Mouse (Mus musculus) lung, embryonic 16.5 days (tissue): Measurements from ENCODE around the gene Scoc. TPM values are rescaled to one million over a fixed set of nuclear protein-coding genes. Genes with fewer than 3 reads are reported as not detected.

Source experiments
- ATAC-seq: fragments of 200-750 bp; cut with Nextera tagmentation; 2 replicates; pipeline ENCODE4 v1.8.0; 2017; ENCODE audit warnings: low read depth, mild to moderate bottlenecking, moderate library complexity
- H3K27ac ChIP-seq: fragments of 300-500 bp; sonication (generic); 2 replicates; pipeline ENCODE4 v1.5.1; 2014; ENCODE audit warnings: mild to moderate bottlenecking, control low read depth, low read length
- H3K27me3 ChIP-seq: fragments of 300-500 bp; sonication (generic); 2 replicates; pipeline ENCODE4 v1.6.1; 2014; ENCODE audit warnings: low read depth, low read length, mixed read lengths; ENCODE audit not compliant: control insufficient read depth, insufficient read depth
- H3K36me3 ChIP-seq: fragments of 300-500 bp; sonication (generic); 2 replicates; pipeline ENCODE4 v1.6.1; 2014; ENCODE audit warnings: low read length; ENCODE audit not compliant: control insufficient read depth, insufficient read depth
- H3K4me1 ChIP-seq: fragments of 300-500 bp; sonication (generic); replicated peaks from 2 replicates; pipeline ENCODE4 v1.6.1; 2014; ENCODE audit warnings: low read length, mixed read lengths; ENCODE audit not compliant: control insufficient read depth, insufficient read depth
- H3K4me2 ChIP-seq: fragments of 300-500 bp; sonication (generic); 2 replicates; pipeline ENCODE4 v1.6.1; 2014; ENCODE audit warnings: low read depth, low read length, control low read depth
- H3K4me3 ChIP-seq: fragments of 300-500 bp; sonication (generic); 2 replicates; pipeline ENCODE4 v1.5.1; 2014; ENCODE audit warnings: mild to moderate bottlenecking, low read length, control low read depth
- H3K9ac ChIP-seq: fragments of 300-500 bp; sonication (generic); 2 replicates; pipeline ENCODE4 v1.6.1; 2014; ENCODE audit warnings: low read length, control low read depth
- H3K9me3 ChIP-seq: fragments of 300-500 bp; sonication (generic); 2 replicates; pipeline ENCODE4 v1.6.1; 2016; ENCODE audit warnings: low read length; ENCODE audit not compliant: control insufficient read depth
- WGBS: fragments of 180-500 bp; shearing (Covaris S2); extraction: QIAGEN DNeasy Blood & Tissue Kit; methylation state at CpG from one replicate; pipeline ENCODE4 v1.1.7; 2014; 5-methylcytosine and 5-hydroxymethylcytosine counted together
- polyA plus RNA-seq: library from polyadenylated mRNA; unstranded; fragments of >200 nt; fragmentation: Nextera tagmentation; extraction: Ambion mirVana; gene quantifications from 2 replicates; pipeline ENCODE4 v1.2.1, GENCODE M21; 2015

Scoc gene
- polyA plus RNA-seq = 114 TPM in 2 replicates

DNA sequence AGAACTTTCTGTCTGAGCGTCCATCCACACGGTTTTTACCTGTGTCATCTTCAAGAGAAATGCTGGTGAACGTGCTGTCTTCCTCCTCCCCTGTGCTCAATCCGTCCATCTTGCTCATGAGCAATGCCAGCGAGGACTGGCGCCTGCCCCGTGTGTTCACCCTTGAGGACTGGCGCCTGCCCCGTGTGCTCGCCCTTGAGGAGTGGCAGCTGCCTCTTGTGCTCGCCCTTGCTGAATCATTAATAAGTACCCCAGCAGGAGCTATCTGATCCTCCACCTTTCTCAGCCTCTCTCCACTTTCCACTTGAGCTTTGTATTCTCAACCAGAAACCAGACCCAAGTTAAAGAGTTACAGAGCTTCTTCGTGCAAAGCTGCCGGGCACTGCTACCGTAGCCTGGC lies at the start of gene Scoc:
Scoc (minus strand) TSS at position 170 of the 400 bp plus-strand sequence.
- Histone ChIP-seq H3K4me3 (0 out of 2 replicates have a peak within 1 kb of the TSS, but pooled peaks have one; percentile 16), H3K27me3 (no peaks in the 10 kb centered on the region), H3K9ac (peak within 1 kb of the TSS; percentile 19; the same call in 1 of the 2 replicates), H3K4me1 (no peaks in the 10 kb centered on the region), H3K36me3 (no peaks in the 10 kb centered on the region), H3K27ac (peak within 1 kb of the TSS; percentile 76), H3K9me3 (no peaks in the 10 kb centered on the region; the same call in 1 of the 2 replicates), H3K4me2 (peak within 1 kb of the TSS; percentile 42)
- peak; percentile 92 for ATAC-seq
- 53% methylated on average over 14 of the region's 14 CpGs for WGBS

DNA sequence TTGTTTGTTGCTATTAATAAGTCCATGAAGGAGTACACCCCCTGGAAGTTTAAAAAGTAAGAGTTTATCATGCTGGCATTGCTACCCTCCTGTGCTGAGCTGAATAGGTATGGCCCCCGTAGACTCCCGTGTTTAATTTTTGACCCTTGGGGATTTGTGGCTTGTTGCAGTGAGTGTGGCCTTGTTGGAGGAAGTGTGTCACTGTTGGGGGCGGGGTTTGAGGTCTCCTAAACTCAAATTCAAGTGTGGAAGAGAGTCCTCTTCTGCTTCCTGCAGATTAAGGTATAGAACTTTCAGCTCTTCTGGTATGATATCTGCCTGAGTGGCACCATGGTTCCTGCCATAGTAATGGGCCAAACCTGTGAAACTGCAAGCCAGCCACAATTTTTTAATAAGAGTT lies 1.4 kb upstream of the Scoc start:
- Histone ChIP-seq H3K9me3 (no peaks in the 10 kb centered on the region; the same call in 1 of the 2 replicates), H3K9ac (no peak overlapping the region), H3K4me1 (no peaks in the 10 kb centered on the region), H3K27me3 (no peaks in the 10 kb centered on the region), H3K36me3 (no peaks in the 10 kb centered on the region), H3K4me3 (no peak overlapping the region), H3K4me2 (no peak overlapping the region), H3K27ac (no peak overlapping the region)
- WGBS = 71% methylated on average over 3 of the region's 3 CpGs
- ATAC-seq = no peak

DNA sequence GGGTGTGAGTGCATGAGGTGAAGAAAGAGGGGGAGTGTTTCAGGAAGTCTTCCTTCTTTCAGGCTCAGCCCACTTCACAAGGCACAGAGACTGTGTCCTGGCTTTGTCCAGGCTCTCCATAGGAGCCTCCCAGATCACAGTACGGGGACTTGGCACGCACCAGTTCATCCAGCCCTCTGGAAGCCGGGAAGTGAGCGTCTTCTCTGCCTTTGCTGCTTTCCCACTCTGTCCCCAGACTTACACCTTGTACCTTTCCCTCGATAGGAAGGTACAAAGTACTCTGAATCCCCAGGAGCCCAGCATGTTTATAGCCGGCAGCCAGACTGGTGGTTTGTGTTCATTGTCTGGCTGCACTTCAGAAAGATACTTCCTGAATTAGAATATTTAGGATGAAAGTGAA lies 1.1 kb downstream of the Scoc start:
- 52% methylated on average over 6 of the region's 6 CpGs for WGBS
- Histone ChIP-seq H3K4me3 (0 out of 2 replicates have a peak overlapping the region, but pooled peaks have one; percentile 16), H3K9ac (peak overlapping the region; percentile 19; the same call in 1 of the 2 replicates), H3K36me3 (no peaks in the 10 kb centered on the region), H3K27me3 (no peaks in the 10 kb centered on the region), H3K27ac (no peak overlapping the region), H3K4me2 (peak overlapping the region; percentile 31), H3K4me1 (no peaks in the 10 kb centered on the region), H3K9me3 (no peaks in the 10 kb centered on the region; the same call in 1 of the 2 replicates)
- 0 out of 2 replicates have a peak, but pooled peaks have one; percentile 23 for ATAC-seq

DNA sequence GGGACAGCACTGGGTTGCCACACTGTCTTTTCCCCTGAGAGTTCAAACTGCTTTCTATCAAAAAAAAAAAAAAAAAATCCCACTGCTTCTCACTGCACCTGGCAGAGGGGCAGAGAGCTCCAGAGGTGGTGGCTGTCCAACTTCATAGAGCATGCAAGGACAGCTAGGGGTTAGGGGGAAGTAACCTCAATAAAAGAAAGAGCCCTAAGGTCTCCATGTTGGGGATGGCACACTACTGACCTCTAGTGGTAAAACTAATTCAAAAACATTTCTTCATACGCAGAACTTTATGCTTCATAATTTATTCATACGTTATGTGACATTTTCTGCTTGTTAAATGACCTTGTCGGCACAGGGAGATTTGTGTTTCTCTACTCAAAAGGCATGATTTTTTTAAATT lies 7.1 kb downstream of the Scoc start:
- no peak for ATAC-seq
- Histone ChIP-seq H3K9me3 (no peaks in the 10 kb centered on the region), H3K36me3 (no peaks in the 10 kb centered on the region), H3K27me3 (no peaks in the 10 kb centered on the region), H3K9ac (no peak overlapping the region), H3K4me1 (no peaks in the 10 kb centered on the region), H3K4me2 (no peak overlapping the region), H3K27ac (no peak overlapping the region), H3K4me3 (no peak overlapping the region)
- WGBS = 12% methylated on average over 3 of the region's 3 CpGs

DNA sequence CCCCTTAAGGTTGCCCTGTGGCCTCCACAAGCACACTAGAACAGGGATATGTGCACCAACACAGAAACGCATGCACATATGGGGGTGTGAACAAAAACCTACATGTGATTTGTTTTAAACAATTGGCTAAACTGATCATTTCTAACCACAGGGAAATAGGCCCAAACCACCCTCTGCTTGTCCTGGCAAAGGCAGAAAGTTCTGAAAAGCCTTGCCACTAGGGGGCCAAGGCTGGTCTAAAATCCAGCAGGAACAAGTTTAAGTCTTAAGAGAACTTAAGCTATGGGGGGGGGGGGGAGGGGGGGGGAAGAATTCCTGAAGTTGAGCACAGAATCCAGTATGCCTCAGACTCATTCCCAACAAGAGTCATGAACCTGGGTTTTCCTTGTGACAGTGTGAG lies 8.2 kb downstream of the Scoc start:
- Histone ChIP-seq H3K9ac (no peak overlapping the region), H3K9me3 (no peaks in the 10 kb centered on the region), H3K36me3 (no peaks in the 10 kb centered on the region), H3K4me1 (no peaks in the 10 kb centered on the region), H3K4me2 (no peak overlapping the region), H3K27ac (no peak overlapping the region), H3K4me3 (no peak overlapping the region), H3K27me3 (no peaks in the 10 kb centered on the region)
- no peak for ATAC-seq
- WGBS = 74% methylated on average over 1 of the region's 1 CpGs

DNA sequence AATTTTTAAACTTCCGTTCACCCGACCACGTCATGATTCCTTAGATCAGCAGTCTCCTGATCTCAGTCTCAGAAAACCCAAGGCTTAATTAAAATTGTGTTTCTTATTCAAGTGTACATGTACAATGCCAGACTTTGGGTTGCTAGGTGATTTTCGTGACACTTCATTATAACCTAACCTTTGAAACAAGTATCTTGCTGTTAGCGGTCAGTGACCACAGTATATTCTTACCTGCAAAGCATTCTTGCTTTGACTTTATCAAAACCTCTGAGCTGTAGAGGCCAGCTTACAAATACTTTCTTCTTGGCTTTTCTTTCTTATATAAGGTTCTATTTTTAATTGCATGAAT lies 15.2 kb downstream of the Scoc start:
- no peaks in the 10 kb centered on the region for H3K36me3 ChIP-seq
- no peak for ATAC-seq
- H3K4me3 ChIP-seq = peak overlapping the region; percentile 94
- no peaks in the 10 kb centered on the region for H3K9me3 ChIP-seq
- no peak overlapping the region for H3K27ac ChIP-seq
- WGBS = 22% methylated on average over 5 of the region's 5 CpGs
- peak overlapping the region; percentile 88 for H3K4me2 ChIP-seq
- H3K9ac ChIP-seq = peak overlapping the region; percentile 65
- no peaks in the 10 kb centered on the region for H3K27me3 ChIP-seq
- peaks cover 10% of the 10 kb centered on the region for H3K4me1 ChIP-seq

DNA sequence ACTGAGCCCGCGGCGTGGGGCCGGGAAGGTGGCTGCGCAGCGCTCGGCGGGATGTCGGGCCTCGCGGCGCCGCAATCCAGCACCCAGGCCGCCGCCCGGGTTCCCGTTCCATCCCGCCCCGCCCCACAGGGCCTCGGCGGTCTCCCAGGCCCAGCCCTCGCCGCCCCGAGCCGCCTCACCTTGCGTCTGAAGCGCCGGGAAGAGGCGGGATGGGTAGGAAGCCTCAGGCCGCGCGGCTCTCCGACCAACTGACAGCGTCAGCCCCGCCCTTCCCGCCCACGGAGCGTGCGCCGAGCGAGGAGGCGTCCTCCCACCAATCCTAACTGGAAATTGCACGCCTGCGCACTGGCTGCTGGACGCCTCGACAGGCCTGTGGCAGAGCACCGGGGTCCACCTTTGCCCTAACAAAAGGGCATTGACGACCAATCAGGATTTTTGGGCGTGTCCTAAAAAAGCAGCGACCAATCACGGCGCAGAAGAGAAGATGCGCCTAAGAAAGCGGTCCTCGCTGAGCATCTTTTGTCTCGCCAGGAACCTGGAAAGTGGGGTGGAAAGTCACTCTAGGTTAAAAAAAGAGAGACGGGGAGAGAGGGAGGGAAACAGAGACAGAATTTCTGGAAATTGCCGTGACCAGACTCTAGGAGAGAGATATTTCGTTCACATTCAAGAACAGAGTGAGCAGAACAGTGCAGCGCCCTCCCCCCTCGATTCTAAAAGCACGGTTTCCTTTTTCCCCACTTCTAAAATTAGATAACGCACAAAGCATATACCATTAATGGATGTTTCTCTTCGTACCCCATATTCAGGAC lies 15.7 kb downstream of the Scoc start:
- Histone ChIP-seq H3K4me3 (peak overlapping the region; percentile 94), H3K27ac (peak overlapping the region; percentile 91), H3K36me3 (peaks cover 3% of the 10 kb centered on the region; the same call in 1 of the 2 replicates), H3K27me3 (no peaks in the 10 kb centered on the region), H3K9ac (peak overlapping the region; percentile 95), H3K4me1 (peaks cover 10% of the 10 kb centered on the region), H3K9me3 (no peaks in the 10 kb centered on the region), H3K4me2 (peak overlapping the region; percentile 88)
- WGBS = under 1% methylated on average over 57 of the region's 64 CpGs
- peak; percentile 100 for ATAC-seq

DNA sequence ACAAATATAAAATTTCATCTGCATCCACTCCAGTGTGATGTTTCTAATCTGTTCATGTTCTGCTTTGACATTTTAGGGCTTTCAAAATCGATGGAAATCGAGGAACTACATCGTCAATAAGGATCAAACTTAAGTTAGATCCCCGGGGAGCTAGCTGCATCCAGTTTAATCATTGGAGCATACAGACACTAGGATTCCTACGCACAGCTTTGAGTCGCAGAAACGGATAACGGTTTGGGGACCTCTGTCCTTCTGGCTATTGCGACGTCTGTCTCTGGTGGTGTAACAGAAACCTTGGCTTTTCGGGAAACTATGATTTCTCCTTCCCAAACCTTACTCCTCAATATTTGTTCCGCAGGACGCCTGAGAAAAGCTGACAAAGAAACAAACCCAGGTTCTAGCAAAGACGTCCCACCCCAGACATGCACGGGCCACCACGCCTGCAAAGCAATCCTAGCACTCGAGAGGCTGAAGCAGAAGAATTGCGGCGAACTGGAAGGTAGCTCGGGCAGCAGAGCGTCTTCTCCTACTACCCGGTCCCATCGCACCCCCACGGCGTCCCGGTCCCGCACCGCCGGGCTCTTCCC lies 16.4 kb downstream of the Scoc start:
- H3K27ac ChIP-seq = peak overlapping the region; percentile 91
- 1% methylated on average over 29 of the region's 29 CpGs for WGBS

DNA sequence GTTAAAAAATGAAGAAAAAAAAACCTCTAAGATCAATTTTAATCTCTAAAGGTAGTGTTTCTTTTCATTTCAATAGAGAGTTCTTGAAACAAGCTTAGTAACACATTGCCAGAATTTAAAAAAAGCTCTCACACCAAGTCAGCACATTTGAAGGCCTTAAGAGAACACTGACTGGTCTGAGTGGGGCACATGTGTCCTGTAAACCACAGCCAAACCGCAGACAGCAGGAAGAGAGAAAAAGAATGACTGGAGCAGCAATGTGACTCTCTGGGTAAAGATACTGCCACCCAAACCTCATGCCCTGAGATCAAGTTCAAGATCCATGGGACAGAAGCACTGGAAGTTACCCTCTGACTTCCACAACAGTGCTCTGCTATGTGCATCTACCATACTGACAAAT lies 21.1 kb downstream of the Scoc start:
- H3K4me3 ChIP-seq = no peak overlapping the region
- no peak overlapping the region for H3K9ac ChIP-seq
- no peak overlapping the region for H3K4me2 ChIP-seq
- H3K9me3 ChIP-seq = no peaks in the 10 kb centered on the region
- peaks cover 12% of the 10 kb centered on the region; the same call in 1 of the 2 replicates for H3K36me3 ChIP-seq
- H3K27ac ChIP-seq = no peak overlapping the region
- no peaks in the 10 kb centered on the region for H3K27me3 ChIP-seq
- peaks cover 7% of the 10 kb centered on the region for H3K4me1 ChIP-seq
- 95% methylated on average over 1 of the region's 1 CpGs for WGBS
- ATAC-seq = no peak

More for the DNA sequence above, 16.4 kb downstream of the Scoc start:
- Histone ChIP-seq H3K4me2 (peak overlapping the region; percentile 88), H3K9ac (peak overlapping the region; percentile 95), H3K9me3 (no peaks in the 10 kb centered on the region), H3K4me3 (peak overlapping the region; percentile 94), H3K27me3 (no peaks in the 10 kb centered on the region), H3K4me1 (peaks cover 10% of the 10 kb centered on the region), H3K36me3 (peaks cover 4% of the 10 kb centered on the region; the same call in 1 of the 2 replicates)
- ATAC-seq = no peak
